Mouse (Mus musculus) neural tube, embryonic 14.5 days (tissue): ENCODE data around the gene Fgfr2. TPM values are rescaled to one million over a fixed set of nuclear protein-coding genes. Genes with fewer than 3 reads are reported as not detected.

Experiments used
- ATAC-seq: fragments of 200-750 bp; cut with Nextera tagmentation; 2 replicates; pipeline ENCODE4 v1.8.0; 2017; ENCODE audit warnings: low read depth, mild to moderate bottlenecking, moderate TSS enrichment, moderate library complexity
- H3K27ac ChIP-seq: fragments of 300-500 bp; sonication (generic); 2 replicates; pipeline ENCODE4 v1.5.1; 2014; ENCODE audit warnings: low read depth, mild to moderate bottlenecking, control low read depth, low read length, moderate library complexity, mixed read lengths
- H3K27me3 ChIP-seq: fragments of 300-500 bp; sonication (generic); 2 replicates; pipeline ENCODE4 v1.6.1; 2014; ENCODE audit warnings: low read length; ENCODE audit not compliant: control insufficient read depth, insufficient read depth
- H3K36me3 ChIP-seq: fragments of 300-500 bp; sonication (generic); 2 replicates; pipeline ENCODE4 v1.6.1; 2014; ENCODE audit warnings: low read length, mixed read lengths; ENCODE audit not compliant: control insufficient read depth, insufficient read depth
- H3K4me1 ChIP-seq: fragments of 300-500 bp; sonication (generic); 2 replicates; pipeline ENCODE4 v1.6.1; 2014; ENCODE audit warnings: low read length; ENCODE audit not compliant: control insufficient read depth, insufficient read depth
- H3K4me2 ChIP-seq: fragments of 300-500 bp; sonication (generic); 2 replicates; pipeline ENCODE4 v1.6.1; 2014; ENCODE audit warnings: mild to moderate bottlenecking, low read depth, low read length, control low read depth
- H3K4me3 ChIP-seq: fragments of 300-500 bp; sonication (generic); 2 replicates; pipeline ENCODE4 v1.5.1; 2014; ENCODE audit warnings: low read depth, low read length, control low read depth, mixed read lengths
- H3K9ac ChIP-seq: fragments of 300-500 bp; sonication (generic); replicated peaks from 2 replicates; pipeline ENCODE4 v1.6.1; 2014; ENCODE audit warnings: low read depth, mild to moderate bottlenecking, control low read depth, low read length, mixed read lengths
- H3K9me3 ChIP-seq: fragments of 300-500 bp; sonication (generic); 2 replicates; pipeline ENCODE4 v1.6.1; 2016; ENCODE audit warnings: low read length; ENCODE audit not compliant: control insufficient read depth
- WGBS: fragments of 180-500 bp; shearing (Covaris S2); extraction: QIAGEN DNeasy Blood & Tissue Kit; methylation state at CpG from one replicate; pipeline ENCODE4 v1.1.7; 2014; 5-methylcytosine and 5-hydroxymethylcytosine counted together
- polyA plus RNA-seq: library from polyadenylated mRNA; unstranded; fragments of >200 nt; fragmentation: Nextera tagmentation; extraction: Ambion mirVana; gene quantifications from 2 replicates; pipeline ENCODE4 v1.2.1, GENCODE M21; 2014

Gene Fgfr2
- polyA plus RNA-seq, 1 experiment from 2014 or later = 28.1 TPM

GRCm38 (mm10) chr7:130304642-130305041 lies 2818.5 kb downstream of the Fgfr2 start:
- Histone ChIP-seq H3K4me2 (no peak overlapping the region), H3K27ac (no peak overlapping the region), H3K4me1 (no peaks in the 10 kb centered on the region), H3K9ac (no peak overlapping the region), H3K4me3 (no peak overlapping the region), H3K27me3 (no peaks in the 10 kb centered on the region), H3K9me3 (no peaks in the 10 kb centered on the region), H3K36me3 (no peaks in the 10 kb centered on the region)
- no peak for ATAC-seq
- 67% methylated on average over 1 of the region's 1 CpGs for WGBS

GRCm38 (mm10) chr7:130303464-130303863 lies 2819.7 kb downstream of the Fgfr2 start:
- Histone ChIP-seq H3K4me2 (no peak overlapping the region), H3K36me3 (no peaks in the 10 kb centered on the region), H3K9ac (no peak overlapping the region), H3K27ac (no peak overlapping the region), H3K4me1 (no peaks in the 10 kb centered on the region), H3K27me3 (no peaks in the 10 kb centered on the region), H3K9me3 (no peaks in the 10 kb centered on the region), H3K4me3 (no peak overlapping the region)
- 66% methylated on average over 8 of the region's 8 CpGs for WGBS
- ATAC-seq = no peak

GRCm38 (mm10) chr7:130300606-130301005 lies 2822.5 kb downstream of the Fgfr2 start:
- no peak for ATAC-seq
- H3K27me3 ChIP-seq = no peaks in the 10 kb centered on the region
- no peaks in the 10 kb centered on the region for H3K4me1 ChIP-seq
- H3K4me3 ChIP-seq = no peak overlapping the region
- no peak overlapping the region for H3K9ac ChIP-seq
- H3K9me3 ChIP-seq = no peaks in the 10 kb centered on the region
- 91% methylated on average over 3 of the region's 3 CpGs for WGBS
- no peaks in the 10 kb centered on the region for H3K36me3 ChIP-seq
- no peak overlapping the region for H3K27ac ChIP-seq
- no peak overlapping the region for H3K4me2 ChIP-seq

GRCm38 (mm10) chr7:130298926-130299594 lies 2824.1 kb downstream of the Fgfr2 start:
- Histone ChIP-seq H3K4me2 (no peak overlapping the region), H3K9me3 (no peaks in the 10 kb centered on the region), H3K9ac (no peak overlapping the region), H3K4me3 (no peak overlapping the region), H3K36me3 (no peaks in the 10 kb centered on the region), H3K27me3 (no peaks in the 10 kb centered on the region), H3K4me1 (no peaks in the 10 kb centered on the region), H3K27ac (no peak overlapping the region)
- ATAC-seq = no peak
- WGBS = 82% methylated on average over 3 of the region's 3 CpGs

- Histone ChIP-seq H3K9me3 (no peaks in the 10 kb centered on the region), H3K27ac (no peak overlapping the region), H3K27me3 (no peaks in the 10 kb centered on the region), H3K9ac (no peak overlapping the region), H3K4me3 (no peak overlapping the region), H3K4me1 (peaks cover 5% of the 10 kb centered on the region; the same call in 1 of the 2 replicates), H3K36me3 (no peaks in the 10 kb centered on the region), H3K4me2 (no peak overlapping the region)
- 74% methylated on average over 6 of the region's 6 CpGs for WGBS
- no peak for ATAC-seq
These were observed 2832.0 kb downstream of the Fgfr2 start for GRCm38 (mm10) chr7:130291179-130291578.

- no peak for ATAC-seq
- Histone ChIP-seq H3K9ac (no peak overlapping the region), H3K4me1 (peaks cover 5% of the 10 kb centered on the region; the same call in 1 of the 2 replicates), H3K27me3 (no peaks in the 10 kb centered on the region), H3K4me3 (no peak overlapping the region), H3K4me2 (no peak overlapping the region), H3K9me3 (no peaks in the 10 kb centered on the region), H3K36me3 (no peaks in the 10 kb centered on the region), H3K27ac (no peak overlapping the region)
- WGBS = 33% methylated on average over 9 of the region's 9 CpGs
These were observed 2833.7 kb downstream of the Fgfr2 start for GRCm38 (mm10) chr7:130289428-130289790.

GRCm38 (mm10) chr7:130288719-130289427 lies 2834.3 kb downstream of the Fgfr2 start:
- Histone ChIP-seq H3K9me3 (no peaks in the 10 kb centered on the region), H3K27me3 (no peaks in the 10 kb centered on the region), H3K4me3 (no peak overlapping the region), H3K4me2 (no peak overlapping the region), H3K27ac (no peak overlapping the region), H3K9ac (no peak overlapping the region), H3K4me1 (peaks cover 5% of the 10 kb centered on the region; the same call in 1 of the 2 replicates), H3K36me3 (no peaks in the 10 kb centered on the region)
- no peak for ATAC-seq
- 63% methylated on average over 11 of the region's 11 CpGs for WGBS

- ATAC-seq = no peak
- no peak overlapping the region for H3K4me2 ChIP-seq
- no peak overlapping the region for H3K27ac ChIP-seq
- no peaks in the 10 kb centered on the region for H3K36me3 ChIP-seq
- WGBS = 73% methylated on average over 7 of the region's 7 CpGs
- no peaks in the 10 kb centered on the region for H3K27me3 ChIP-seq
- no peaks in the 10 kb centered on the region for H3K9me3 ChIP-seq
- peaks cover 5% of the 10 kb centered on the region; the same call in 1 of the 2 replicates for H3K4me1 ChIP-seq
- H3K4me3 ChIP-seq = no peak overlapping the region
- no peak overlapping the region for H3K9ac ChIP-seq
These were observed 2834.9 kb downstream of the Fgfr2 start for GRCm38 (mm10) chr7:130288248-130288647.
